Mouse (Mus musculus) limb, embryonic 10.5 days (tissue): ENCODE data around the gene Slc22a7. TPM values are rescaled to one million over a fixed set of nuclear protein-coding genes. Genes with fewer than 3 reads are reported as not detected.

ENCODE experiments used
- DNase-seq: peaks from one replicate; pipeline ENCODE4 v3.0.0-alpha.2; 2017; ENCODE audit warnings: low spot score
- H3K27ac ChIP-seq: fragments of 300-500 bp; sonication (generic); 2 replicates; pipeline ENCODE4 v1.5.1; 2016; ENCODE audit warnings: mild to moderate bottlenecking
- H3K27me3 ChIP-seq: fragments of 300-500 bp; sonication (generic); 2 replicates; pipeline ENCODE4 v1.6.1; 2016; ENCODE audit warnings: low read depth, mild to moderate bottlenecking; ENCODE audit not compliant: poor library complexity, severe bottlenecking
- H3K36me3 ChIP-seq: fragments of 300-500 bp; sonication (generic); 2 replicates; pipeline ENCODE4 v1.6.1; 2016; ENCODE audit warnings: mild to moderate bottlenecking, moderate library complexity
- H3K4me1 ChIP-seq: fragments of 300-500 bp; sonication (generic); 2 replicates; pipeline ENCODE4 v1.6.1; 2016
- H3K4me3 ChIP-seq: fragments of 300-500 bp; sonication (generic); 2 replicates; pipeline ENCODE4 v1.5.1; 2016; ENCODE audit warnings: mild to moderate bottlenecking, moderate library complexity
- H3K9me3 ChIP-seq: fragments of 300-500 bp; sonication (generic); replicated peaks from 2 replicates; pipeline ENCODE4 v1.6.1; 2016; ENCODE audit warnings: mild to moderate bottlenecking
- WGBS: fragments of 180-500 bp; shearing (Covaris S2); methylation state at CpG from one replicate; pipeline ENCODE4 v1.1.7; 2016; 5-methylcytosine and 5-hydroxymethylcytosine counted together
- polyA plus RNA-seq: library from polyadenylated mRNA; unstranded; fragments of >200 nt; fragmentation: Nextera tagmentation; extraction: Ambion mirVana; gene quantifications from 2 replicates; pipeline ENCODE4 v1.2.1, GENCODE M21; 2016

Slc22a7 gene
- polyA plus RNA-seq, 1 experiment from 2014 or later = not detected

DNA sequence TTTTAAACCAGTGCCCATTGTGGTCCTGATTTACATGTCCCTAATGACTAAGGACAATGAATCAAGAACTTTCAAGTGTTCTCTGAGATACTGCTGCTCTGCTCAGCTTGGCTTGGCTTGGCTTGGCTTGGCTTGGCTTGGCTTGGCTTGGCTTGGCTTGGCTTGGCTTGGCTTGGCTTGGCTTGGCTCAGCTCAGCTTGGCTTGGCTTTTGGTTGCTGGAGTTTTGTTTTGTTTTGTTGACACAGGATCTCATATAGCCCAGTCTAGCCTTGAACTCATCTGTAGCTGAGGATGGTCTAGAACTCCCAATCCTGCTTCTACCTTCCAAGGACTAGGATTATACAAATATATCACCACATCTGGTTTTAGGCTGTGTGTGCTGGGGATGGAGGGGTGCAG is 11.8 kb downstream of the Slc22a7 start:
- H3K4me3 ChIP-seq = no peak overlapping the region
- DNase-seq = no peak
- H3K36me3 ChIP-seq = no peaks in the 10 kb centered on the region
- peaks cover 26% of the 10 kb centered on the region for H3K27me3 ChIP-seq
- H3K4me1 ChIP-seq = peaks cover 11% of the 10 kb centered on the region
- H3K27ac ChIP-seq = no peak overlapping the region
- H3K9me3 ChIP-seq = no peaks in the 10 kb centered on the region

- Histone ChIP-seq H3K4me1 (no peaks in the 10 kb centered on the region), H3K27me3 (no peaks in the 10 kb centered on the region), H3K4me3 (no peak overlapping the region), H3K9me3 (no peaks in the 10 kb centered on the region), H3K36me3 (peaks cover 7% of the 10 kb centered on the region), H3K27ac (no peak overlapping the region)
- DNase-seq = no peak
These were observed 18.5 kb downstream of the Slc22a7 start for GRCm38 (mm10) chr17:46419717-46420116.

DNA sequence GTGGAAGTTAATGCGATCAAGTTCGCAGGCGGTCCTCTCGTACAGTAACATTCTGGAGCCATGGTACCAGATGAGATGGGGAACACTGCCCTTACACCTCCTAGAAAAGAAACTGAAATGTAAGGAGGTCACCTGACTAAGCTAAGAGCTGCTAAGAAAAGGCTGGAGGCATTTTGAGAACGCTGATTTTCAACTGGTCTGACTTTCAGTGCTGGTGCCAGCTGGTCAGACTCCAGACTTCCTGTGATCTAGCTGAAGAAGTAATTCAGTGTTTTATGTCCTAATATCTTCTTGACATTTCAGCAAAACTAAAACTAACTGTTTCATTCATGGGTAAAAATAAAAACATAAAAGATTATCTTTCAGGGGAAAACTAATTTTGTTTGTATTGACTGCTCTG is 19.6 kb downstream of the Slc22a7 start:
- H3K4me3 ChIP-seq = no peak overlapping the region
- H3K9me3 ChIP-seq = no peaks in the 10 kb centered on the region
- H3K36me3 ChIP-seq = peaks cover 16% of the 10 kb centered on the region
- WGBS = 83% methylated on average over 5 of the region's 5 CpGs
- no peaks in the 10 kb centered on the region for H3K27me3 ChIP-seq
- H3K4me1 ChIP-seq = no peaks in the 10 kb centered on the region
- DNase-seq = no peak
- H3K27ac ChIP-seq = no peak overlapping the region

DNA sequence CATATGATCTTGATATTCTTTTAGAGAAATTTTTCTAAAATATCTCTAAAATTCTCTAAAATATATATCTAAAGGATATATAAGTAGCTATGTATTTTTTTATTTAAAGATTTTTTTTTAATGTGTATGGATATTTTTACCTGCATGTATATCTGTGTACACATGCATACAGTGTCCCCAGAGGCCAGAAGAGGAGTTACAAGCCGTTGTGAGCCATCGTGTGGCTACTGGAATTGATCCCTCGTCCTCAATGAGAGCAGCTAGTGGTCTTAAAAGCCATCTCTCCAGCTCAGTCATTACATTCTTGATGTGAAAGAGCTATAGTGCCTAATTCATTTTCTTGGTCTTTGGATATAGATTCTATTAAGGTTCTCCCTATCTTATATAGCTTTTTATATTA is 29.8 kb downstream of the Slc22a7 start:
- Histone ChIP-seq H3K27ac (no peak overlapping the region), H3K4me1 (no peaks in the 10 kb centered on the region), H3K9me3 (no peaks in the 10 kb centered on the region), H3K4me3 (no peak overlapping the region), H3K36me3 (peaks cover 90% of the 10 kb centered on the region), H3K27me3 (no peaks in the 10 kb centered on the region)
- no peak for DNase-seq
- WGBS = 47% methylated on average over 3 of the region's 3 CpGs

DNA sequence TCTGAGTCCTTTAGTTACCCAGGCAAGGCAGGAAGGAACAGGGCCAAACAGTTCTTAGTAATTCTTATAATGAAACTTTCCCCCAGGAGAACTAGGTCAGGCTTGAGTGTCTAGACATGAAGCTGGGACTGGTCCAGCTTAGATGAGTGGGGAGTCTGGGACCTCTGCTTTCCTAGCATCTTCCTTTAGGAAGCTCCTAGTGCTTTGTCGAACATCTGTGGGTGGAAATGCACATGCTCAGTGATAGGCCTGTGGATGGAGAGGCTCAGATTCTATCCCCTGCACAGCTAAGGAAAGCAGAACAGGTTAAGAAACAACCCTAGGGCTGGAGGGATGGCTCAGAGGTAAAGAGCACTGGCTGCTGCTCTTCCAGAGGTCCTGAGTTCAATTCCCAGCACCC is 43.6 kb downstream of the Slc22a7 start:
- H3K36me3 ChIP-seq = peaks cover 67% of the 10 kb centered on the region
- WGBS = 86% methylated on average over 1 of the region's 1 CpGs

GRCm38 (mm10) chr17:46393012-46393411 is 45.2 kb downstream of the Slc22a7 start:
- Histone ChIP-seq H3K4me1 (no peaks in the 10 kb centered on the region), H3K4me3 (no peak overlapping the region), H3K27me3 (no peaks in the 10 kb centered on the region), H3K36me3 (peaks cover 67% of the 10 kb centered on the region), H3K27ac (no peak overlapping the region), H3K9me3 (no peaks in the 10 kb centered on the region)
- no peak for DNase-seq
- WGBS = 53% methylated on average over 2 of the region's 2 CpGs

More for the DNA sequence above, 43.6 kb downstream of the Slc22a7 start:
- Histone ChIP-seq H3K27ac (no peak overlapping the region), H3K9me3 (no peaks in the 10 kb centered on the region), H3K27me3 (no peaks in the 10 kb centered on the region), H3K4me3 (no peak overlapping the region), H3K4me1 (no peaks in the 10 kb centered on the region)
- DNase-seq = no peak

GRCm38 (mm10) chr17:46388200-46388599 is 50.1 kb downstream of the Slc22a7 start:
- H3K4me1 ChIP-seq = peaks cover 15% of the 10 kb centered on the region
- H3K27me3 ChIP-seq = no peaks in the 10 kb centered on the region
- peaks cover 49% of the 10 kb centered on the region for H3K36me3 ChIP-seq
- H3K4me3 ChIP-seq = no peak overlapping the region
- WGBS = 88% methylated on average over 3 of the region's 3 CpGs
- H3K27ac ChIP-seq = no peak overlapping the region
- DNase-seq = no peak
- H3K9me3 ChIP-seq = no peaks in the 10 kb centered on the region

- under 1% methylated on average over 70 of the region's 70 CpGs for WGBS
- peak overlapping the region; percentile 76 for H3K4me3 ChIP-seq
- peaks cover 28% of the 10 kb centered on the region for H3K36me3 ChIP-seq
- H3K27ac ChIP-seq = peak overlapping the region; percentile 96
- DNase-seq = peak; percentile 67
- no peaks in the 10 kb centered on the region for H3K27me3 ChIP-seq
- peaks cover 19% of the 10 kb centered on the region for H3K4me1 ChIP-seq
- no peaks in the 10 kb centered on the region for H3K9me3 ChIP-seq
These were observed 54.0 kb downstream of the Slc22a7 start for GRCm38 (mm10) chr17:46384061-46384801.

GRCm38 (mm10) chr17:46383294-46384060 is 54.8 kb downstream of the Slc22a7 start, which contains the start of gene Zfp318:
Gene Zfp318 (plus strand): TSS chr17:46383731.
- Histone ChIP-seq H3K4me3 (peak within 1 kb of the TSS; percentile 76), H3K9me3 (no peaks in the 10 kb centered on the region), H3K27ac (peak within 1 kb of the TSS; percentile 96), H3K4me1 (peaks cover 19% of the 10 kb centered on the region), H3K27me3 (no peaks in the 10 kb centered on the region), H3K36me3 (peaks cover 20% of the 10 kb centered on the region)
- peak; percentile 99 for DNase-seq
- WGBS = under 1% methylated on average over 105 of the region's 105 CpGs

Other genes with a start within 250 kb of the Slc22a7 start
- 11.4 and 11.5 TPM in 2 replicates for gene Polh, start 235.8 kb downstream of the Slc22a7 start, polyA plus RNA-seq
- 72.7 and 78.5 TPM in 2 replicates for gene Xpo5, start 235.7 kb downstream of the Slc22a7 start, polyA plus RNA-seq
- gene Polr1c, start 190.4 kb downstream of the Slc22a7 start, polyA plus RNA-seq = 132 and 144 TPM in 2 replicates
- gene Yipf3, start 190.4 kb downstream of the Slc22a7 start, polyA plus RNA-seq = 73.0 and 81.9 TPM in 2 replicates
- gene Lrrc73, start 184.9 kb downstream of the Slc22a7 start, polyA plus RNA-seq = 0.25 and 0.44 TPM in 2 replicates
- 60.3 and 61.2 TPM in 2 replicates for gene Tjap1, start 155.4 kb downstream of the Slc22a7 start, polyA plus RNA-seq
- gene Dlk2, start 141.0 kb downstream of the Slc22a7 start, polyA plus RNA-seq = 0.65 and 1.3 TPM in 2 replicates
- gene Abcc10, start 110.1 kb downstream of the Slc22a7 start, polyA plus RNA-seq = 4.5 and 5.7 TPM in 2 replicates
- gene Zfp318, start 54.7 kb downstream of the Slc22a7 start, polyA plus RNA-seq = 7.9 and 9.4 TPM in 2 replicates
- 0.21 and 0.44 TPM in 2 replicates for gene Crip3, start 9.5 kb downstream of the Slc22a7 start, polyA plus RNA-seq
- 0.09 and 0.34 TPM in 2 replicates for gene Ttbk1, start 49.2 kb upstream of the Slc22a7 start, polyA plus RNA-seq
- 70.1 and 78.6 TPM in 2 replicates for gene Dnph1, start 58.3 kb upstream of the Slc22a7 start, polyA plus RNA-seq
- 2.4 and 5.6 TPM in 2 replicates for gene Cul9, start 107.9 kb upstream of the Slc22a7 start, polyA plus RNA-seq
- gene Srf, start 117.7 kb upstream of the Slc22a7 start, polyA plus RNA-seq = 8.3 and 9.0 TPM in 2 replicates
- 102 and 142 TPM in 2 replicates for gene Ptk7, start 191.0 kb upstream of the Slc22a7 start, polyA plus RNA-seq
- 23.6 and 28.8 TPM in 2 replicates for gene Klc4, start 207.6 kb upstream of the Slc22a7 start, polyA plus RNA-seq
- 140 and 144 TPM in 2 replicates for gene Mrpl2, start 207.8 kb upstream of the Slc22a7 start, polyA plus RNA-seq
- gene Cul7, start 211.9 kb upstream of the Slc22a7 start, polyA plus RNA-seq = 40.3 and 48.0 TPM in 2 replicates
- 70.8 and 72.5 TPM in 2 replicates for gene Rrp36, start 235.9 kb upstream of the Slc22a7 start, polyA plus RNA-seq
- gene Mea1, start 240.3 kb upstream of the Slc22a7 start, polyA plus RNA-seq = 143 and 145 TPM in 2 replicates
- 143 and 150 TPM in 2 replicates for gene Klhdc3, start 242.5 kb upstream of the Slc22a7 start, polyA plus RNA-seq